Mouse (Mus musculus) telencephalon, adult 2 months (tissue): ENCODE results near the gene H2al1g.
"Not testable (repeated sequence)": the region's sequence is repeated elsewhere in the genome, so short reads cannot be mapped to it uniquely, and the experiment has no call there.

Experiments
- DNase-seq: peaks from one replicate; pipeline ENCODE4 v3.0.0-alpha.2; 2011; ENCODE audit warnings: low read depth, low spot score

The H2al1g gene

DNA sequence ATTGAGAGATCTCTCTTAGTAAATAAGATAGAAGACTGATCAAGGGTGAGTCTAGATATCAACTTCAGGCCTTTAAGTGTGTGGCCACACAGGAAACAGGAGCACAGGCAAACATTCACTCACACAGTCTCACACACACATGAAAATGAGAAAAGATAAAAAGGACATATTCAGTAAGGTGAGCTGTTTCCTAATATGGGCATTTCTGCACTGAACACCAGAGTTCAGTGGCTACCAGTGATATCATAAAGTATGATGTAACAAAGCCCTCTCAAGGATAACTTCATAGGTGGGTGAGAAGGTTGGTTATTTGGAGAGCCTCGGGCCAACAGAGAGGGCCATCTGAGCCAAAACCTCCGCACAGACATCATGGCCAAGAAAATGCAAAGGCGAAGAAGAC lies at the start of gene H2al1g:
Gene H2al1g, plus strand, starts transcription at position 301 of the 400 bp plus-strand sequence.
- DNase-seq: not testable (repeated sequence)

DNA sequence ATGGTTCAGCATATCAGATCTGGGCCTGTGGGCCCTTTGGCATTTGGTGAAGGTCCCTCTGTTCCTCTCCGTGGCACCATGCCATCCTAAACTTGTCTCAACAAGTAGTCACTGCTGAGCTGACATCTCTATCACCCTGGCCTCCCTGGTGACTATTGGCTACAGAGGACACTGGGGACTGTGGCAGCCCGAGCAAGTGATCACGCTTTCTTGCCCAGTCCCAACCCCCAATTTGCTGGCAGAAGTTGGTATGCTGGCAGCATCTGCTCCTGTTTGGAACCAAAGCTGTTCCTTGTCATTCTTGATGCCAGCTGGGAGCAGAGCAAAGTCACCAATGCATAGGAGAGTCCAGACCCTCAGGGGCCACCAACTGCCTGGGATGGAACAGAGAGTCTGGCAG lies 49.0 kb upstream of the H2al1g start:
- DNase-seq: no peak

DNA sequence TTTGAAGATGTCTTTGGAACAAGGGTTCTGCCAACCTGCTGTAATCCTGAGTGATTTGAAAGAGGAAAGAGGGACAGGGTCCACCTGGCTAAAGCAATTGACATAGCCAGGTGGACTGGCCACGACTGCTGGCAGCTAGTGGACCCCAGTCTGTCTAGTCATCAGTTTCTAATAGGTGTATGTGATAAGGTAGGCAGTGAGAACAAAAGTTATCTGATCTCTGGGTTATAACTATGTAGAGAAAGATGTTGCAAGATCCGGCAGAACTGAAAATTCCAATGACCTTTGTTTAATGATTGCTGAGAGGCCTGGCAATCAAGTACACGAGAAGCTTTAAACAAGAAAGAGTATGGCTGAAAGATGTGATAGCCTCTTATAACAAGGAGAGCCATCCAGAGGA lies 44.9 kb upstream of the H2al1g start:
- DNase-seq: no peak

DNA sequence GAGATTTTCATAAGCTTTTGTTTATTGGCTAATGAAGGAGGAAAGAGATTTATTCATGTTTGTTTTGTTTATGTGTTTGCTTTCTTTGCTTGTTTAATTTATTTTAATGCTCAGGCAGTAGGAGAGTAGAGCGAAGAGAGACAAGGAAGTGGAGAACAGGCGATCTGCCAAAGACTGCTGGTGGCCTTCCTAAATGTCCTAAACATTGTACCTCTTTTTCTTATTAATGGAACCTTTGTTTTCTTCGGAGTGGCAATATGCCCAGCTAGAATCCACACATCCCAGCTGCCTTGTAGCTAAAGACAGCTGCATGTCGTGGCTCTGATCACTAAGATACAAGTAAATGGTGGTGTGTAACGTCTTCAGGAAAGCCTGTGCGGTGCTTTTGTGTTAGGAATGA lies 41.0 kb upstream of the H2al1g start:
- no peak for DNase-seq

DNA sequence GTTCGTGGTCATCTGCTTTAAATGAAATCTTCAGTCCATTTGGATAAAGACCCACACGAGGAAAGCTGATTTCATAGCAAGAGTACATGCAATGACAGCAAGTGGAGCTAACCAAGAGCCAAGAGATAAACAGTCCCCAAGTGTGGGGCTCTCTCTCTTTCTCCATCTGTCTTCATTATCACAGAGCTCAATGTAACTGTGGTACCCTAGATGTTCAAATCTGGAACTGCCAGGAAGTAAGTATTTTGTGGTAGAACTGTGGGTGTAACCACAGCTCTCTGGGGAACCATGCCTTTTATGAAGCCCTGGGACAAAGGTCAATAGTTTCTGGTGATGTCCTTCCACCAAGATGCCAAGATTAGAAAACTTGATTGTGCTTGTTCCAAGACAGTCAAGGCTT lies 37.3 kb upstream of the H2al1g start:
- no peak for DNase-seq

DNA sequence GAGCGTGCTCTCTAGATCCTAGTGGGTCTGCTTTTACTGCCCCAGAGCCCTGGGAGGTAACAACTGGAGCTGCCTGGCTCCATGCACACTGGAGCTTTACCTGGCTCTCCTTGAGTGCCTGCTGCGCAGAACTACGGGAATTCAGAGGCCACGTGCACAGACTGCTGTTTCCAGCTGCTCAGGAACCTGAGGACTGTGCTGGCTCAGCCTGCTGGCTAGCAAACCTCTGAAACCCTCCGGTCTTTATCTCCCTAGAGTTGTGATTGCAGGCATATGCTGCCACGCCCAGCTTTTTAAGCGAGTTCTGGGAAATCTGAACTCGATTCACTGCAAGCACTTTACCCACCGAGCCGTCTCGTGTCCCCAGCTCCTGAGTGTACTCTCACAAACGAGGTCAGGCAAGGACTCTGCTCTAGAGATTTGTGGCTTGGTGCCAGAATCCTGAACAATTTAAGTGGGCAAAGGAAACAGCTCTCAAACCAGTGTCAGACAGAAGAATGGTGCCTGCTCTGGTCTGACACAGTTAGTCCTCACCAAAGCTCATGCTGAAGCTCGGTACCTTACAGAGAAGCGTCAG lies 29.7 kb upstream of the H2al1g start:
- no peak for DNase-seq

DNA sequence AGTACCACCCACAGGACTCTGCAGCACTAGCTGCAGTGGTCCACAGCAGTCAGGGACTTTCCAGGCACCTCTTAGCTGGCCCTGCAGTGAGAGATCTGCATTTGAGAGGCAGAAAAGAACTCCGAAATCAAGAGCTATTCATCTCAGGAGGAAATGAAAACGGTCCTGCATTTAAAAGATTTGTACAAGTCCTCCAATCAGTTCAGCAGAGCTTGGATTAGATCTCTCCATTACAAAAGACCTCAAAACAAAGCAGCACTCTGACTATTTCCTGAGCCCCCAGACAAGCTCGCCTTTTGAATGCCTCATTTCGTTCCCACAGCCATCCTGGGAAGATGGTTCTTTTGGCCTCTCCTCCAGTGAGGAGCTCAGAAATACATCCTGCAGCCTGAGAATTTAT lies 28.8 kb upstream of the H2al1g start:
- no peak for DNase-seq

DNA sequence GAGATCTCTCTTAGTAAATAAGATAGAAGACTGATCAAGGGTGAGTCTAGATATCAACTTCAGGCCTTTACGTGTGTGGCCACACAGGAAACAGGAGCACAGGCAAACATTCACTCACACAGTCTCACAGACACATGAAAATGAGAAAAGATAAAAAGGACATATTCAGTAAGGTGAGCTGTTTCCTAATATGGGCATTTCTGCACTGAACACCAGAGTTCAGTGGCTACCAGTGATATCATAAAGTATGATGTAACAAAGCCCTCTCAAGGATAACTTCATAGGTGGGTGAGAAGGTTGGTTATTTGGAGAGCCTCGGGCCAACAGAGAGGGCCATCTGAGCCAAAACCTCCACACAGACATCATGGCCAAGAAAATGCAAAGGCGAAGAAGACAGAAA lies 19.1 kb upstream of the H2al1g start, which contains the start of gene H2al1a:
Gene H2al1a, plus strand, starts transcription at position 301 of the 400 bp plus-strand sequence.
- DNase-seq: not testable (repeated sequence)

DNA sequence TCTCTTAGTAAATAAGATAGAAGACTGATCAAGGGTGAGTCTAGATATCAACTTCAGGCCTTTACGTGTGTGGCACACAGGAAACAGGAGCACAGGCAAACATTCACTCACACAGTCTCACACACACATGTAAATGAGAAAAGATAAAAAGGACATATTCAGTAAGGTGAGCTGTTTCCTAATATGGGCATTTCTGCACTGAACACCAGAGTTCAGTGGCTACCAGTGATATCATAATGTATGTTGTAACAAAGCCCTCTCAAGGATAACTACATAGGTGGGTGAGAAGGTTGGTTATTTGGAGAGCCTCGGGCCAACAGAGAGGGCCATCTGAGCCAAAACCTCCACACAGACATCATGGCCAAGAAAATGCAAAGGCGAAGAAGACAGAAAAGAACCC lies 15.9 kb upstream of the H2al1g start, which contains the start of gene H2al1b:
Gene H2al1b, plus strand, starts transcription at position 301 of the 400 bp plus-strand sequence.
- DNase-seq: not testable (repeated sequence)

DNA sequence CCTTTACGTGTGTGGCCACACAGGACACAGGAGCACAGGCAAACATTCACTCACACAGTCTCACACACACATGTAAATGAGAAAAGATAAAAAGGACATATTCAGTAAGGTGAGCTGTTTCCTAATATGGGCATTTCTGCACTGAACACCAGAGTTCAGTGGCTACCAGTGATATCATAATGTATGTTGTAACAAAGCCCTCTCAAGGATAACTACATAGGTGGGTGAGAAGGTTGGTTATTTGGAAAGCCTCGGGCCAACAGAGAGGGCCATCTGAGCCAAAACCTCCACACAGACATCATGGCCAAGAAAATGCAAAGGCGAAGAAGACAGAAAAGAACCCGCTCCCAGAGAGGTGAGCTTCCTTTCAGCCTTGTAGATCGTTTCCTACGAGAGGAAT lies 12.7 kb upstream of the H2al1g start, which contains the start of gene H2al1c:
Gene H2al1c, plus strand, starts transcription at position 301 of the 400 bp plus-strand sequence.
- not testable (repeated sequence) for DNase-seq

DNA sequence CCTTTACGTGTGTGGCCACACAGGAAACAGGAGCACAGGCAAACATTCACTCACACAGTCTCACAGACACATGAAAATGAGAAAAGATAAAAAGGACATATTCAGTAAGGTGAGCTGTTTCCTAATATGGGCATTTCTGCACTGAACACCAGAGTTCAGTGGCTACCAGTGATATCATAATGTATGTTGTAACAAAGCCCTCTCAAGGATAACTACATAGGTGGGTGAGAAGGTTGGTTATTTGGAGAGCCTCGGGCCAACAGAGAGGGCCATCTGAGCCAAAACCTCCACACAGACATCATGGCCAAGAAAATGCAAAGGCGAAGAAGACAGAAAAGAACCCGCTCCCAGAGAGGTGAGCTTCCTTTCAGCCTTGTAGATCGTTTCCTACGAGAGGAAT lies 9.5 kb upstream of the H2al1g start, which contains the start of gene H2al1d:
Gene H2al1d, plus strand, starts transcription at position 301 of the 400 bp plus-strand sequence.
- DNase-seq: not testable (repeated sequence)

DNA sequence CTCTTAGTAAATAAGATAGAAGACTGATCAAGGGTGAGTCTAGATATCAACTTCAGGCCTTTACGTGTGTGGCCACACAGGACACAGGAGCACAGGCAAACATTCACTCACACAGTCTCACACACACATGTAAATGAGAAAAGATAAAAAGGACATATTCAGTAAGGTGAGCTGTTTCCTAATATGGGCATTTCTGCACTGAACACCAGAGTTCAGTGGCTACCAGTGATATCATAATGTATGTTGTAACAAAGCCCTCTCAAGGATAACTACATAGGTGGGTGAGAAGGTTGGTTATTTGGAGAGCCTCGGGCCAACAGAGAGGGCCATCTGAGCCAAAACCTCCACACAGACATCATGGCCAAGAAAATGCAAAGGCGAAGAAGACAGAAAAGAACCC lies 6.4 kb upstream of the H2al1g start, which contains the start of gene H2al1e:
Gene H2al1e, plus strand, starts transcription at position 301 of the 400 bp plus-strand sequence.
- DNase-seq: not testable (repeated sequence)

DNA sequence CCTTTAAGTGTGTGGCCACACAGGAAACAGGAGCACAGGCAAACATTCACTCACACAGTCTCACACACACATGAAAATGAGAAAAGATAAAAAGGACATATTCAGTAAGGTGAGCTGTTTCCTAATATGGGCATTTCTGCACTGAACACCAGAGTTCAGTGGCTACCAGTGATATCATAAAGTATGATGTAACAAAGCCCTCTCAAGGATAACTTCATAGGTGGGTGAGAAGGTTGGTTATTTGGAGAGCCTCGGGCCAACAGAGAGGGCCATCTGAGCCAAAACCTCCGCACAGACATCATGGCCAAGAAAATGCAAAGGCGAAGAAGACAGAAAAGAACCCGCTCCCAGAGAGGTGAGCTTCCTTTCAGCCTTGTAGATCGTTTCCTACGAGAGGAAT lies 3.2 kb upstream of the H2al1g start, which contains the start of gene H2al1f:
Gene H2al1f, plus strand, starts transcription at position 301 of the 400 bp plus-strand sequence.
- not testable (repeated sequence) for DNase-seq

DNA sequence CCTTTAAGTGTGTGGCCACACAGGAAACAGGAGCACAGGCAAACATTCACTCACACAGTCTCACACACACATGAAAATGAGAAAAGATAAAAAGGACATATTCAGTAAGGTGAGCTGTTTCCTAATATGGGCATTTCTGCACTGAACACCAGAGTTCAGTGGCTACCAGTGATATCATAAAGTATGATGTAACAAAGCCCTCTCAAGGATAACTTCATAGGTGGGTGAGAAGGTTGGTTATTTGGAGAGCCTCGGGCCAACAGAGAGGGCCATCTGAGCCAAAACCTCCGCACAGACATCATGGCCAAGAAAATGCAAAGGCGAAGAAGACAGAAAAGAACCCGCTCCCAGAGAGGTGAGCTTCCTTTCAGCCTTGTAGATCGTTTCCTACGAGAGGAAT lies 3.1 kb downstream of the H2al1g start, which contains the start of gene H2al1h:
Gene H2al1h, plus strand, starts transcription at position 301 of the 400 bp plus-strand sequence.
- not testable (repeated sequence) for DNase-seq

DNA sequence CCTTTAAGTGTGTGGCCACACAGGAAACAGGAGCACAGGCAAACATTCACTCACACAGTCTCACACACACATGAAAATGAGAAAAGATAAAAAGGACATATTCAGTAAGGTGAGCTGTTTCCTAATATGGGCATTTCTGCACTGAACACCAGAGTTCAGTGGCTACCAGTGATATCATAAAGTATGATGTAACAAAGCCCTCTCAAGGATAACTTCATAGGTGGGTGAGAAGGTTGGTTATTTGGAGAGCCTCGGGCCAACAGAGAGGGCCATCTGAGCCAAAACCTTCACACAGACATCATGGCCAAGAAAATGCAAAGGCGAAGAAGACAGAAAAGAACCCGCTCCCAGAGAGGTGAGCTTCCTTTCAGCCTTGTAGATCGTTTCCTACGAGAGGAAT lies 6.3 kb downstream of the H2al1g start, which contains the start of gene H2al1i:
Gene H2al1i, plus strand, starts transcription at position 301 of the 400 bp plus-strand sequence.
- not testable (repeated sequence) for DNase-seq

DNA sequence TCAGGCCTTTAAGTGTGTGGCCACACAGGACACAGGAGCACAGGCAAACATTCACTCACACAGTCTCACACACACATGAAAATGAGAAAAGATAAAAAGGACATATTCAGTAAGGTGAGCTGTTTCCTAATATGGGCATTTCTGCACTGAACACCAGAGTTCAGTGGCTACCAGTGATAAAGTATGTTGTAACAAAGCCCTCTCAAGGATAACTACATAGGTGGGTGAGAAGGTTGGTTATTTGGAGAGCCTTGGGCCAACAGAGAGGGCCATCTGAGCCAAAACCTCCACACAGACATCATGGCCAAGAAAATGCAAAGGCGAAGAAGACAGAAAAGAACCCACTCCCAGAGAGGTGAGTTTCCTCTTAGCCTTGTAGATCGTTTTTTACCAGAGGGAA lies 9.5 kb downstream of the H2al1g start, which contains the start of gene H2al1j:
Gene H2al1j, plus strand, starts transcription at position 301 of the 400 bp plus-strand sequence.
- not testable (repeated sequence) for DNase-seq

DNA sequence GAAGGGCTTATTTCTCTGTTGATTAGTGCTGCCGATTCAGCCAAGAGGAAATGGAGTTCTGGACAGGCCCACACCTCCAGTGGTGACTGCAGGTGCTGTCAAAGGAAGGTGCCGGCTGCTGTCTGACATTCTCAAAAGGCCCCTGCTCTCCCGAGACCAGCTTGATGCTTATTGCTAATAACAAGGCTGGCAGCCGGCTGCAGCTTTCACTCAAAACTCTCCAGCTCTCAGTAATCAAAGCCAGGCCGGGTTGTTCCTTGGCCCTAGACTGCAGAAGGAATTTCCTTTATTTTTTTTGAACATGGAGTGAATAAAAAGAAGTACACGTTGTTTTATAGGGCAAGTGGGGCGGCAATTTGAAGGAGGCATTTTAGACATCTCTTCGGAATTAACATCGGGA lies 27.7 kb downstream of the H2al1g start:
- DNase-seq: no peak

DNA sequence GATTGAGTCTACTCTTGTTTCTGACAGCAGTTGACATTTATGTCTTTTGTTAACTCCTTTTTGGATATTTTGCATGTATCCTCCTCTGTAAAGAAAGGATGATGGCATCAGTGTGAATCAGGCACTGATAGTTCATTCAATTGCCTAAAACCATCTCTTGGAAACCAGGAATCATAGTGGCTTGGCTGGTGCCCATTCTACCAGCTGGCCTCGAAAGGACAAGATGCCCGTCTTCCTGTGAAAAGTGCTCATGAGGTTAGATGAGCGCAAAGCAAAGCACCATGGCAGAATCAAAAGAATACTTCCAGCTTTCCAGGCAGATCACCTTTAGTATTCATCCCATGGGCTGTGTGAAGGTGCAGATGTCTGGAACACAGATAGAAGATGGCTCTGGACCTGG lies 28.7 kb downstream of the H2al1g start:
- DNase-seq: no peak

DNA sequence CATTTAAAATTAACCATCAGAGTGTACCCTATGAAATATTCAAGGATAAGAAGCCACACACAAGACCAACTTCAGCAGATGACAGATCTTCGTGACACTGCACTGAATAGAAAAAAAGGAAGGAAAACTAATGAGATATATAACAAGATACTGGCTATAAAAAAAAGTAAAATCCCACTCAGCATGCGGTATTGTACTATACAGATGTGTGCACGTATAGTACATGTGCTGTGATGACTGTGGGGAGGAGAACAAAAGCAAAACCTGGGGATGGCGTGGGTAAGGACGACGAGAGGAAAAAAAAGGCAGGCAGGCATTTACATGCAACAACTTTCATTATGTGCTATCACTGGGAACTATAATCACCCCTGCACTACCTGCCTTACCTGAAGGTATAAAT lies 42.8 kb downstream of the H2al1g start:
- DNase-seq: no peak

DNA sequence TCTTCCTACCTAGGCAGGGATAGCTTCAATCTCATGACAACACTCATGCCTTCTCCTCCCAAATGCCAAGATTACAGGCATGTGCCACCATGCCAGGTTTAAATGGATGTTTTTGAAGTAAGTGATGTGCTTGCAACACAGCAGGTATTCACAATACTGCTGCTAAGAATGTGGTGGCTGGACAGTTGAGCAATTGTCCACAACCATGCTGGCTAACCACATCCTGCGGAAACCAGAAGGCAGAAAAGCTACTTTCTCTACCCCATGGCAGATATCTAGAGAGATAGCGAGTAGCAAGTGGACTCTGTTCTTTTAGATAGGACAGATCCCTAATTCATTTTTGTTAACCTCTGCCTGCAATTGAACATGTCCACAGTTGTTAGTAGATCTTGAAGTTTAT lies 43.2 kb downstream of the H2al1g start:
- DNase-seq: no peak

DNA sequence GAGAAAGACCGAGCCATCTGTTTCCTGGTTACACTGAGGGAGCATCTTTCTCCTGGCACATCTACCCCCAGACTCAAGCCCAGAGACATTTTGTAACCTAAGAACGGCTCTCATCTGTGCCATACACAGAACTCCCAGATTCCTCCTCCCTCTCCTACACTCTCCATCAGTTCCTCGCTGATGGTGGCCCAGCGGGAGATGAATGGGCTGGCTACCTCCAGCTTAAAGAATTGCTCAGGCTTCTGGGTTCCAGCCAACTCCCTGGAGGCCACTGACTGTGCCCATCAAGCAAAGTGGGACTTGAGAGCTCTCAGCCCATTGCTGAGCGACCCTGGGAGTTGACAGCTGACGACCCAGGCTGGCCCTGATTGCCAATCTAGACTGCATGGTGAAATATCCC lies 45.8 kb downstream of the H2al1g start:
- DNase-seq: no peak

DNA sequence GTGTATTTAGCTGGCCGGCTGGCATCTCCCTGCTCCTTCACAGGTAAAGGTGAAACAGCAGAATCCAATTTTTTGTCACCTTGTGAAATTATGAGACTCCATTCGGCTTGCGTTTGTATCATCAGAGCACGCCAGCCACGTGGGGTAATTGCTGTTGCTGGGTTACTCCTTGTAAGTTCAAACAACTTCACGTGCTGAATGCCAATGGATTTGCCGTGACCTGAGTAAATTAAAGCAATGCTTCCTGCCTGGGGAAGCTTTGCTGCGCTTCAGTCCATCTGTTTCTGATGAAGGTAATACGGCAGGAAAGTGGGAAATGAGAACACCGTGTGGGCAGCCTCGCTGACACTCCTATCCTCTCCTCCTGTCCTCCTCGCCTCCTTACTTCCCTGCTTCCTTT lies 47.1 kb downstream of the H2al1g start:
- DNase-seq: no peak
